Mouse (Mus musculus) intestine, embryonic 15.5 days (tissue): ENCODE measurements around the gene Plce1. TPM values are rescaled to one million over a fixed set of nuclear protein-coding genes. Genes with fewer than 3 reads are reported as not detected.

Source experiments
- ATAC-seq: fragments of 200-750 bp; cut with Nextera tagmentation; 2 replicates; pipeline ENCODE4 v1.8.0; 2017; ENCODE audit warnings: moderate TSS enrichment, moderate library complexity
- H3K27ac ChIP-seq: fragments of 300-500 bp; sonication (generic); 2 replicates; pipeline ENCODE4 v1.5.1; 2015; ENCODE audit warnings: mild to moderate bottlenecking, inconsistent platforms
- H3K27me3 ChIP-seq: fragments of 300-500 bp; sonication (generic); replicated peaks from 2 replicates; pipeline ENCODE4 v1.6.1; 2015; ENCODE audit warnings: inconsistent platforms
- H3K36me3 ChIP-seq: fragments of 300-500 bp; sonication (generic); 2 replicates; pipeline ENCODE4 v1.6.1; 2015; ENCODE audit warnings: inconsistent platforms
- H3K4me1 ChIP-seq: fragments of 300-500 bp; sonication (generic); replicated peaks from 2 replicates; pipeline ENCODE4 v1.6.1; 2015; ENCODE audit warnings: inconsistent platforms
- H3K4me2 ChIP-seq: fragments of 300-500 bp; sonication (generic); replicated peaks from 2 replicates; pipeline ENCODE4 v1.6.1; 2015; ENCODE audit warnings: mild to moderate bottlenecking, inconsistent platforms
- H3K4me3 ChIP-seq: fragments of 300-500 bp; sonication (generic); replicated peaks from 2 replicates; pipeline ENCODE4 v1.5.1; 2015; ENCODE audit warnings: inconsistent platforms
- H3K9ac ChIP-seq: fragments of 300-500 bp; sonication (generic); 2 replicates; pipeline ENCODE4 v1.6.1; 2015; ENCODE audit warnings: inconsistent platforms
- H3K9me3 ChIP-seq: fragments of 300-500 bp; sonication (generic); 2 replicates; pipeline ENCODE4 v1.6.1; 2016; ENCODE audit warnings: inconsistent platforms
- WGBS: fragments of 180-500 bp; shearing (Covaris S2); methylation state at CpG from one replicate; pipeline ENCODE4 v1.1.7; 2015; 5-methylcytosine and 5-hydroxymethylcytosine counted together
- polyA plus RNA-seq: library from polyadenylated mRNA; unstranded; fragments of >200 nt; fragmentation: Nextera tagmentation; extraction: Ambion mirVana; gene quantifications from 2 replicates; pipeline ENCODE4 v1.2.1, GENCODE M21; 2015

Gene Plce1
- polyA plus RNA-seq, 1 experiment from 2014 or later = 4.7 TPM

GRCm38 (mm10) chr19:38478286-38478685, 2.6 kb upstream of the Plce1 start:
- Histone ChIP-seq H3K4me2 (no peak overlapping the region), H3K36me3 (no peaks in the 10 kb centered on the region), H3K4me3 (no peak overlapping the region), H3K9ac (no peak overlapping the region), H3K4me1 (0 out of 2 replicates have a peak, but pooled peaks cover 7% of the 10 kb centered on the region), H3K9me3 (no peaks in the 10 kb centered on the region), H3K27ac (no peak overlapping the region), H3K27me3 (no peaks in the 10 kb centered on the region)
- ATAC-seq = no peak
- WGBS = 58% methylated on average over 5 of the region's 5 CpGs

- H3K4me2 ChIP-seq = no peak overlapping the region; the same call in 1 of the 2 replicates
- H3K27ac ChIP-seq = no peak overlapping the region
- H3K27me3 ChIP-seq = no peaks in the 10 kb centered on the region
- no peak overlapping the region for H3K4me3 ChIP-seq
- H3K9me3 ChIP-seq = no peaks in the 10 kb centered on the region
- no peaks in the 10 kb centered on the region for H3K36me3 ChIP-seq
- no peak overlapping the region for H3K9ac ChIP-seq
- H3K4me1 ChIP-seq = 0 out of 2 replicates have a peak, but pooled peaks cover 7% of the 10 kb centered on the region
- peak; percentile 49; the same call in 1 of the 2 replicates for ATAC-seq
- 31% methylated on average over 7 of the region's 7 CpGs for WGBS
These were observed 2.0 kb upstream of the Plce1 start for GRCm38 (mm10) chr19:38478948-38479347.

- no peak for ATAC-seq
- Histone ChIP-seq H3K4me3 (no peak overlapping the region), H3K27ac (no peak overlapping the region)
These were observed 1.4 kb upstream of the Plce1 start for GRCm38 (mm10) chr19:38479473-38479872.

GRCm38 (mm10) chr19:38480156-38480720, 671 bp upstream of the Plce1 start:
- ATAC-seq = no peak
- Histone ChIP-seq H3K27ac (no peak overlapping the region), H3K4me1 (0 out of 2 replicates have a peak, but pooled peaks cover 7% of the 10 kb centered on the region), H3K4me3 (peak overlapping the region; percentile 69), H3K36me3 (no peaks in the 10 kb centered on the region), H3K9me3 (no peaks in the 10 kb centered on the region), H3K27me3 (no peaks in the 10 kb centered on the region), H3K9ac (peak overlapping the region; percentile 70; the same call in 1 of the 2 replicates), H3K4me2 (peak overlapping the region; percentile 96)
- 17% methylated on average over 12 of the region's 12 CpGs for WGBS

More at GRCm38 (mm10) chr19:38479473-38479872, 1.4 kb upstream of the Plce1 start:
- Histone ChIP-seq H3K9me3 (no peaks in the 10 kb centered on the region), H3K27me3 (no peaks in the 10 kb centered on the region), H3K36me3 (no peaks in the 10 kb centered on the region), H3K4me1 (0 out of 2 replicates have a peak, but pooled peaks cover 7% of the 10 kb centered on the region), H3K4me2 (no peak overlapping the region), H3K9ac (no peak overlapping the region)
- 76% methylated on average over 5 of the region's 5 CpGs for WGBS

GRCm38 (mm10) chr19:38481906-38482305, 997 bp downstream of the Plce1 start:
- no peaks in the 10 kb centered on the region for H3K36me3 ChIP-seq
- H3K4me2 ChIP-seq = peak overlapping the region; percentile 96
- H3K9me3 ChIP-seq = no peaks in the 10 kb centered on the region
- no peaks in the 10 kb centered on the region for H3K27me3 ChIP-seq
- H3K27ac ChIP-seq = no peak overlapping the region
- H3K4me3 ChIP-seq = peak overlapping the region; percentile 69
- no peak overlapping the region for H3K9ac ChIP-seq
- WGBS = 22% methylated on average over 8 of the region's 8 CpGs
- 0 out of 2 replicates have a peak, but pooled peaks cover 10% of the 10 kb centered on the region for H3K4me1 ChIP-seq
- ATAC-seq = no peak

- H3K9ac ChIP-seq = no peak overlapping the region
- H3K27ac ChIP-seq = no peak overlapping the region
- no peaks in the 10 kb centered on the region for H3K9me3 ChIP-seq
- ATAC-seq = no peak
- no peaks in the 10 kb centered on the region for H3K27me3 ChIP-seq
- H3K4me2 ChIP-seq = peak overlapping the region; percentile 27; the same call in 1 of the 2 replicates
- H3K4me1 ChIP-seq = 0 out of 2 replicates have a peak, but pooled peaks cover 10% of the 10 kb centered on the region
- H3K4me3 ChIP-seq = peak overlapping the region; percentile 69; the same call in 1 of the 2 replicates
- 34% methylated on average over 19 of the region's 19 CpGs for WGBS
- H3K36me3 ChIP-seq = no peaks in the 10 kb centered on the region
These were observed 1.7 kb downstream of the Plce1 start for GRCm38 (mm10) chr19:38482406-38483181.

- no peak overlapping the region for H3K9ac ChIP-seq
- no peaks in the 10 kb centered on the region for H3K9me3 ChIP-seq
- no peak overlapping the region for H3K27ac ChIP-seq
- H3K36me3 ChIP-seq = no peaks in the 10 kb centered on the region
- H3K4me2 ChIP-seq = no peak overlapping the region
- no peak overlapping the region for H3K4me3 ChIP-seq
- no peaks in the 10 kb centered on the region for H3K27me3 ChIP-seq
- 0 out of 2 replicates have a peak, but pooled peaks cover 7% of the 10 kb centered on the region for H3K4me1 ChIP-seq
- WGBS = 36% methylated on average over 11 of the region's 11 CpGs
- no peak for ATAC-seq
These were observed 5.1 kb downstream of the Plce1 start for GRCm38 (mm10) chr19:38485779-38486555.

- H3K4me1 ChIP-seq = 0 out of 2 replicates have a peak, but pooled peaks cover 3% of the 10 kb centered on the region
- H3K36me3 ChIP-seq = no peaks in the 10 kb centered on the region
- no peak overlapping the region for H3K4me2 ChIP-seq
- H3K27me3 ChIP-seq = no peaks in the 10 kb centered on the region
- WGBS = 59% methylated on average over 4 of the region's 4 CpGs
- no peak for ATAC-seq
- H3K4me3 ChIP-seq = no peak overlapping the region
- no peaks in the 10 kb centered on the region for H3K9me3 ChIP-seq
- H3K27ac ChIP-seq = no peak overlapping the region
- H3K9ac ChIP-seq = no peak overlapping the region
These were observed 6.6 kb downstream of the Plce1 start for GRCm38 (mm10) chr19:38487501-38487900.

- no peak for ATAC-seq
- H3K27ac ChIP-seq = no peak overlapping the region
These were observed 7.4 kb downstream of the Plce1 start for GRCm38 (mm10) chr19:38488103-38488912.

GRCm38 (mm10) chr19:38498233-38498632, 17.3 kb downstream of the Plce1 start:
- WGBS = 68% methylated on average over 5 of the region's 5 CpGs
- Histone ChIP-seq H3K4me3 (no peak overlapping the region), H3K36me3 (no peaks in the 10 kb centered on the region; the same call in 1 of the 2 replicates), H3K27me3 (no peaks in the 10 kb centered on the region), H3K4me2 (no peak overlapping the region), H3K9ac (no peak overlapping the region), H3K9me3 (no peaks in the 10 kb centered on the region), H3K27ac (no peak overlapping the region), H3K4me1 (no peaks in the 10 kb centered on the region)
- ATAC-seq = no peak

More at GRCm38 (mm10) chr19:38488103-38488912, 7.4 kb downstream of the Plce1 start:
- Histone ChIP-seq H3K4me2 (no peak overlapping the region), H3K4me1 (0 out of 2 replicates have a peak, but pooled peaks cover 3% of the 10 kb centered on the region), H3K36me3 (no peaks in the 10 kb centered on the region), H3K4me3 (no peak overlapping the region), H3K9ac (no peak overlapping the region), H3K27me3 (no peaks in the 10 kb centered on the region), H3K9me3 (no peaks in the 10 kb centered on the region)
- WGBS = 75% methylated on average over 9 of the region's 9 CpGs

- peak; percentile 86 for ATAC-seq
- H3K4me2 ChIP-seq = no peak overlapping the region
- WGBS = 15% methylated on average over 3 of the region's 3 CpGs
These were observed 23.7 kb downstream of the Plce1 start for GRCm38 (mm10) chr19:38504597-38504996.

More at GRCm38 (mm10) chr19:38504597-38504996, 23.7 kb downstream of the Plce1 start:
- Histone ChIP-seq H3K4me3 (no peak overlapping the region), H3K27me3 (no peaks in the 10 kb centered on the region), H3K4me1 (no peaks in the 10 kb centered on the region), H3K9ac (no peak overlapping the region), H3K36me3 (no peaks in the 10 kb centered on the region; the same call in 1 of the 2 replicates), H3K9me3 (no peaks in the 10 kb centered on the region), H3K27ac (no peak overlapping the region)
